Mouse (Mus musculus): Measurements from ENCODE around the gene Tspan1. TPM values are rescaled to one million over a fixed set of nuclear protein-coding genes. Genes with fewer than 3 reads are reported as not detected.

Tspan1 gene
- polyA plus RNA-seq (2015; fragmentation: Nextera tagmentation; extraction: Ambion mirVana): 0.43 TPM in 1 of 2 replicates, not detected in the other

GRCm38 (mm10) chr4:116167404-116167803, at the start of gene Tspan1:
Gene Tspan1 (minus strand): TSS chr4:116167601.

GRCm38 (mm10) chr4:116173072-116173471, 5.7 kb upstream of the Tspan1 start, which contains the start of the genes 1700042G07Rik and Gm49337:
Gene 1700042G07Rik (plus strand): TSS chr4:116173372.
Gene Gm49337 (plus strand): TSS chr4:116173384.

GRCm38 (mm10) chr4:116151238-116151637, 16.2 kb downstream of the Tspan1 start, which contains the start of gene Lurap1:
Gene Lurap1 (minus strand): TSS chr4:116151338.

GRCm38 (mm10) chr4:116123602-116124519, 43.5 kb downstream of the Tspan1 start, which contains the start of the genes Rad54l and Pomgnt1:
Gene Rad54l (minus strand): TSS chr4:116123690.
Gene Pomgnt1 (plus strand): TSS chr4:116123840.

Other genes starting within 250 kb of the Tspan1 start
- gene Dmbx1, start 227.7 kb downstream of the Tspan1 start, polyA plus RNA-seq (2015; fragmentation: Nextera tagmentation; extraction: Ambion mirVana): 0.65 and 0.90 TPM in 2 replicates
- gene Faah, start 149.7 kb downstream of the Tspan1 start, polyA plus RNA-seq (2015; fragmentation: Nextera tagmentation; extraction: Ambion mirVana): 20.8 and 23.0 TPM in 2 replicates
- 10.6 TPM in 2 replicates for gene Nsun4, start 113.7 kb downstream of the Tspan1 start, polyA plus RNA-seq (2015; fragmentation: Nextera tagmentation; extraction: Ambion mirVana)
- 626 and 669 TPM in 2 replicates for gene Uqcrh, start 92.5 kb downstream of the Tspan1 start, polyA plus RNA-seq (2015; fragmentation: Nextera tagmentation; extraction: Ambion mirVana)
- gene Lrrc41, start 92.3 kb downstream of the Tspan1 start, polyA plus RNA-seq (2015; fragmentation: Nextera tagmentation; extraction: Ambion mirVana): 59.8 and 62.6 TPM in 2 replicates
- gene Rad54l, start 43.9 kb downstream of the Tspan1 start, polyA plus RNA-seq (2015; fragmentation: Nextera tagmentation; extraction: Ambion mirVana): 3.0 and 3.4 TPM in 2 replicates
- 63.2 and 71.4 TPM in 2 replicates for gene Pomgnt1, start 43.8 kb downstream of the Tspan1 start, polyA plus RNA-seq (2015; fragmentation: Nextera tagmentation; extraction: Ambion mirVana)
- gene Lurap1, start 16.3 kb downstream of the Tspan1 start, polyA plus RNA-seq (2015; fragmentation: Nextera tagmentation; extraction: Ambion mirVana): 5.2 and 6.1 TPM in 2 replicates
- not detected in 2 replicates for gene 1700042G07Rik, start 5.8 kb upstream of the Tspan1 start, polyA plus RNA-seq (2015; fragmentation: Nextera tagmentation; extraction: Ambion mirVana)
- not detected in 2 replicates for gene Gm49337, start 5.8 kb upstream of the Tspan1 start, polyA plus RNA-seq (2015; fragmentation: Nextera tagmentation; extraction: Ambion mirVana)
- 27.4 and 29.7 TPM in 2 replicates for gene Pik3r3, start 54.0 kb upstream of the Tspan1 start, polyA plus RNA-seq (2015; fragmentation: Nextera tagmentation; extraction: Ambion mirVana)

Measured in neural tube, postnatal 0 days (tissue).